Mouse (Mus musculus) heart, embryonic 11.5 days (tissue): ENCODE measurements around the gene Gm4881. TPM values are rescaled to one million over a fixed set of nuclear protein-coding genes. Genes with fewer than 3 reads are reported as not detected.

Experiments
- ATAC-seq: fragments of 200-750 bp; cut with Nextera tagmentation; replicated peaks from 2 replicates; pipeline ENCODE4 v1.8.0; 2017; ENCODE audit warnings: moderate library complexity; ENCODE audit not compliant: insufficient number of reproducible peaks, low FRiP score, low TSS enrichment
- H3K27ac ChIP-seq: fragments of 300-500 bp; sonication (generic); 2 replicates; pipeline ENCODE4 v1.5.1; 2014; ENCODE audit warnings: mild to moderate bottlenecking, low read depth, low read length
- H3K27me3 ChIP-seq: fragments of 300-500 bp; sonication (generic); 2 replicates; pipeline ENCODE4 v1.6.1; 2014; ENCODE audit warnings: mild to moderate bottlenecking, low read length, mixed read lengths; ENCODE audit not compliant: control insufficient read depth, insufficient read depth
- H3K36me3 ChIP-seq: fragments of 300-500 bp; sonication (generic); 2 replicates; pipeline ENCODE4 v1.6.1; 2014; ENCODE audit warnings: mild to moderate bottlenecking, low read length, moderate library complexity, mixed read lengths; ENCODE audit not compliant: control insufficient read depth, insufficient read depth
- H3K4me1 ChIP-seq: fragments of 300-500 bp; sonication (generic); 2 replicates; pipeline ENCODE4 v1.6.1; 2014; ENCODE audit warnings: low read length; ENCODE audit not compliant: control insufficient read depth, insufficient read depth
- H3K4me2 ChIP-seq: fragments of 300-500 bp; sonication (generic); 2 replicates; pipeline ENCODE4 v1.6.1; 2014; ENCODE audit warnings: mild to moderate bottlenecking, moderate library complexity
- H3K4me3 ChIP-seq: fragments of 300-500 bp; sonication (generic); 2 replicates; pipeline ENCODE4 v1.5.1; 2014; ENCODE audit warnings: low read depth, low read length
- H3K9ac ChIP-seq: fragments of 300-500 bp; sonication (generic); 2 replicates; pipeline ENCODE4 v1.6.1; 2014; ENCODE audit warnings: mild to moderate bottlenecking, low read depth, low read length, moderate library complexity
- H3K9me3 ChIP-seq: fragments of 300-500 bp; sonication (generic); replicated peaks from 2 replicates; pipeline ENCODE4 v1.6.1; 2016; ENCODE audit warnings: low read length; ENCODE audit not compliant: control insufficient read depth
- WGBS: fragments of 180-500 bp; shearing (Covaris S2); extraction: QIAGEN DNeasy Blood & Tissue Kit; methylation state at CpG from one replicate; pipeline ENCODE4 v1.1.7; 2014; ENCODE audit not compliant: insufficient replicate concordance; 5-methylcytosine and 5-hydroxymethylcytosine counted together
- polyA plus RNA-seq: library from polyadenylated mRNA; unstranded; fragments of >200 nt; fragmentation: Nextera tagmentation; extraction: Ambion mirVana; gene quantifications from 2 replicates; pipeline ENCODE4 v1.2.1, GENCODE M21; 2014

Gm4881 gene
- polyA plus RNA-seq, 1 experiment from 2014 or later = not detected

DNA sequence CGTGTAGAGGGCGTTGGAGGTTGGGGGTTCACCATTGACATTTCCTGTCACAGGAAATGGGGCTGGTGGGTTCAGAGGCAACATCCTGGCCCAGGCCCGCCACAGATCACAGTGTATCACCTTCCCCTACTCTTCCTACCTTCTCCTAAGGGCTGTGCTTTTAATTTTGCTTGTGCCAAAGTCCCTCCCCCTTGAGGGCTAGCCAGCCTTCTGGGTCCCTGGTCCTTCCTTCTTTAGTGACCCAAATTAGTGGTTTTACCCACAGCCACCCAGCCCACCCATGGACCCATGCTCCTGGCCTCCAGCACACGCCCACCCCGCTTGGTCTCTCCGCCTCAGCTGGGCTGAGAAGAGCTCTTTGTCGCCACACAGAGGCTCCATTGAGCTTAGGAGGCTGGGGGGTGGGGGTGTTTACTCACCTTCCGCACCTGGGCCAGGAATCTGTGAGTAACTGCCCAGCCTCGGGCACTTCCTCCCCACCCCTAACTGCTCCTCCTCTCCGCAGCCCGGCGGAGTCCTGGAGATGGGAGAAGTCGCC, 37.0 kb downstream of the Gm4881 start:
- H3K9ac ChIP-seq = no peak overlapping the region
- peak overlapping the region; percentile 15; the same call in 1 of the 2 replicates for H3K4me2 ChIP-seq
- H3K4me1 ChIP-seq = peaks cover 31% of the 10 kb centered on the region
- no peaks in the 10 kb centered on the region for H3K9me3 ChIP-seq
- no peak overlapping the region for H3K27ac ChIP-seq
- no peaks in the 10 kb centered on the region for H3K36me3 ChIP-seq
- H3K27me3 ChIP-seq = no peaks in the 10 kb centered on the region
- no peak for ATAC-seq
- H3K4me3 ChIP-seq = no peak overlapping the region
- WGBS = 29% methylated on average over 13 of the region's 13 CpGs

DNA sequence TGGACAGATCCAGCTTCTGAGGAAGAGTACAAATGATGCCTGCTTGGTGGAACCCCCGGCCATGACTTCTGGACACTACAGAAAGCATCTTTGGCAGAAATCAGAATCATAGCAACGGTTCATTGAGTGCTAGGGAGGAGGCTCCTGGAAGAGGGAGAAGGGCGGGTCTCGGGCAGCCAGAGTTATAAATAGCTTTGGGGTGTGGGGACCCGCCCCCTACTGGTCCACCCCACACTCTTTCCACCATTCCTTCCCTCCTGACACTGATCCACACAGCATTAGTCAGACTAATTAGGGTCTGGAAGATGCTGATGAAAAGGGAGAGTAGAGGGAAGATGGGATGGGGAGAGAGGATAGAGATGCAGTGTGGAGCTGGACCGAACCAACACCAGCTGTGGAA, 37.7 kb downstream of the Gm4881 start:
- 18% methylated on average over 6 of the region's 6 CpGs for WGBS
- H3K36me3 ChIP-seq = no peaks in the 10 kb centered on the region
- no peaks in the 10 kb centered on the region for H3K27me3 ChIP-seq
- no peak for ATAC-seq
- H3K4me2 ChIP-seq = peak overlapping the region; percentile 15
- no peak overlapping the region for H3K4me3 ChIP-seq
- H3K4me1 ChIP-seq = peaks cover 37% of the 10 kb centered on the region
- H3K27ac ChIP-seq = no peak overlapping the region
- no peak overlapping the region for H3K9ac ChIP-seq
- no peaks in the 10 kb centered on the region for H3K9me3 ChIP-seq

DNA sequence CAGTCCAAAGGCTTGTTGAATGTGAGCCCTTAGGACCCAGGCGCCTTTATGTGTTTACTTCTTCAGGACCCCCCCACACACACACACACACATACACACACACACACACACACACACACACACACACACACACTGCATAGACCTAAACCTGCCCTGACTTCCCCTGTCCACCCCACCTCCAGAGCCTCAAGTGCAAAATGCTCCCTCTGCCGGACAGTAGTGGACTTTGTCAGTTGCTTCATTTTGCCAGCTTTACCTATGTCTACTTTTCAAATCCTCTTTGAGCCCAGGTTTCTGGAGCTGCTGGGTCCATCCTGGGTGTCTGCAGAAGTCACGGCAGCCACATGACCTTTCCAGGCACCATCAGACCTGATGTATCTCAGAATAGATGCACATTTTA, 39.4 kb downstream of the Gm4881 start:
- WGBS = 9% methylated on average over 3 of the region's 3 CpGs
- Histone ChIP-seq H3K9me3 (no peaks in the 10 kb centered on the region), H3K27ac (peak overlapping the region; percentile 62), H3K9ac (peak overlapping the region; percentile 79), H3K36me3 (no peaks in the 10 kb centered on the region), H3K4me2 (peak overlapping the region; percentile 75), H3K4me3 (peak overlapping the region; percentile 77), H3K27me3 (no peaks in the 10 kb centered on the region), H3K4me1 (peaks cover 37% of the 10 kb centered on the region)
- ATAC-seq = no peak

DNA sequence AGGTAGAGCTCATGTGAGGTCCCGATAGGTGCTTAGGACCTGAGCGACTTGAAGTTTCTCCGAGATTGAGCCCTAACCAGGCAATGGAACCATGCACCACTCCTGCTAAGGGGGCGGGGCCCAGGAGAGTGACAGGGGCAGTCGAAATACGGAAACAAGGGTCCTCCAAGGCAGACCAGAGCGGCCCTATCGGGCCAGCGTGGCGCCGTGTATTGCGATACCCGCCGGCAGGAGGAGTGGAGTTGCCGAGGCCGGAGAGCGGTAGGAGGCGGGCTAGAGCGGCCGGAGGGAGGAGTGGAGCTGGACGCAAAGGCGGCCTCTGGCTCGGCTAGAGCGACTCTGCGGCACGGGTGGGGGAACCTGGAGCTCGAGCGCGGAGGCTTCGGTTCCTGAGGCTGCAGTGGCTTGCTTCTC, 40.2 kb downstream of the Gm4881 start:
- no peaks in the 10 kb centered on the region for H3K36me3 ChIP-seq
- peak; percentile 93 for ATAC-seq
- H3K9ac ChIP-seq = peak overlapping the region; percentile 86
- no peaks in the 10 kb centered on the region for H3K27me3 ChIP-seq
- peak overlapping the region; percentile 75 for H3K4me2 ChIP-seq
- H3K9me3 ChIP-seq = no peaks in the 10 kb centered on the region
- H3K27ac ChIP-seq = peak overlapping the region; percentile 62
- H3K4me3 ChIP-seq = peak overlapping the region; percentile 77
- WGBS = under 1% methylated on average over 30 of the region's 30 CpGs
- H3K4me1 ChIP-seq = peaks cover 37% of the 10 kb centered on the region

DNA sequence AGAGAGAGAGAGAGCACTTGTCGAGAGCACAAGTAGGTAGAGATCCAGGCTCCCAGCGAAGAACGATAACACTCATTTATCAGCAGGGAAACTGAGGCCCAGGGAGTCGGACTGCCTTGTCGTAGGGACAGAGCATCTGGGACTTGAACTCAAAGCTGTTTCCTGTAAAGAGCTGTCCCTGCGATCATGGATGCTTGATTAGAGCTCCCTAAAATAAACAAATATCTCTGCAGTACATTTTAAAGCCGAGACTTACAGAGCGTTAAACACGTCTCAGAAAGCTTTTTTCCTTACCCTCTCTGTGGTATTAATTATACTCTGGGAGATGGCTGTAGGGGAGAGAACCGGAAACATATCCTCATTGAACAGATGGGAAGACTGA, 40.9 kb downstream of the Gm4881 start:
- no peak for ATAC-seq
- Histone ChIP-seq H3K4me1 (peaks cover 37% of the 10 kb centered on the region), H3K4me2 (peak overlapping the region; percentile 75), H3K27ac (peak overlapping the region; percentile 91), H3K36me3 (no peaks in the 10 kb centered on the region), H3K9me3 (no peaks in the 10 kb centered on the region), H3K4me3 (peak overlapping the region; percentile 77), H3K9ac (peak overlapping the region; percentile 86), H3K27me3 (no peaks in the 10 kb centered on the region)
- WGBS = 29% methylated on average over 10 of the region's 10 CpGs

DNA sequence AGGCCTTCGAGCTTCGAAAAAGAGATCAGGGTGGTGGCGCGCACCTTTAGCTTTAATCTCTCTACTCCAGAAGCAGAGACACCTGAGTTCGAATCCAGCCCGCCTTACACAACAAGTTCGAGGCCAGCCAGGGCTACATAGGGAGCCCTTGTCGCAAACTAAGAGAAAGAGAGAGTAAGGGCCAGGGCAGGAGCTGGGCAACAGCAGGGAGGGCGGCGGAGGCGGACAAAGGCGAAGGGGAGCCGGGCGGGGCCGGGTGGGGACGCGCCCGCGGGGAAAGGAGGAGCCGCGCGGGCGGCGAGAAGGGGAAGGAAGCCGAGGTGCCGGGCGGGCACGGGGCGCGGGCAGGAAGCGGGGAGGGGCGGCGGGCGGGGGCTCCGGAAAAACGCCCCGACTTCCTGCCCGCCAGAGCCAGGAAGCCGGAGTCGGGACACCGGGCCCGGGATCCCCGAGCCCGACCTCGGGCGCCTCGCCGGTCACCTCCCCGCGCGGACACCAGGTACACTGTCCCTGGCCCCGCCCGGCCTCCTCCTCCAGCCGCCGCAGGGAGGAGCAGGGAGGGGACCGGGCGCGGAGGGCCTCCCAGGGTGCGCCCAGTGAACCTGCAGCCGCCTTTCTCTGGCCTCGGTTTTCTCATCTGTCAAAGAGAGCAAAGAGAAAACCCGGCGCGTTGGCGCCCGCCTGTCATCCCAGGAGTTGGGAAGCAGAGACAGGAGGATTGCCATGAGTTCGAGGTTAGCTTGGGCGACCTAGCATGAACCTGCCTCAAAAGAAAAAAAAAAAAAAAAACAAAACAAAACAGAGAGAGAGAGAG, 41.5 kb downstream of the Gm4881 start, which contains the start of gene Arhgef1:
TSS of gene Arhgef1 (plus strand) at position 283 of the 814 bp plus-strand sequence.
- Histone ChIP-seq H3K9ac (peak within 1 kb of the TSS; percentile 86), H3K4me1 (peaks cover 37% of the 10 kb centered on the region), H3K27ac (peak within 1 kb of the TSS; percentile 91), H3K4me2 (peak within 1 kb of the TSS; percentile 75), H3K4me3 (peak within 1 kb of the TSS; percentile 77), H3K9me3 (no peaks in the 10 kb centered on the region), H3K27me3 (no peaks in the 10 kb centered on the region), H3K36me3 (no peaks in the 10 kb centered on the region)
- ATAC-seq = peak; percentile 41
- WGBS = 5% methylated on average over 48 of the region's 68 CpGs

DNA sequence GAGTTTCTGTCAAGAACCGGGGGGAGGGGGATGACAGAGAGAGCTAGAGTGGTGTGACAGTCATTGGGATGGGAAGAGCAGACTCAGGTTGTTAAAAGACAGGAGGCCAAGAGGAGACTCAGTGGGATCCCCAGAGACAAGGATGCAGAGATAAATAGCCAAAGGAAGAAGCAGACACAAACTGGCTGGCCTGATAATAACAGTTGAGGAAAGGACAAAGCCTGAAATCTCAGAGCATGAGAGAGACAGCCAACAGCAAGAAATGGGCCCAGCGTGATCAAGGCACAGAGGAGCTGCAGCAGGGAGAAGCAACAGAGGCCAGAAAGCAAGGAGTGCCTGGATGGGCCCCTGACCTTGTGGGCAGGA, 42.0 kb downstream of the Gm4881 start:
- Histone ChIP-seq H3K4me1 (peaks cover 32% of the 10 kb centered on the region), H3K27ac (peak overlapping the region; percentile 91), H3K27me3 (no peaks in the 10 kb centered on the region), H3K4me2 (peak overlapping the region; percentile 75), H3K9me3 (no peaks in the 10 kb centered on the region), H3K9ac (peak overlapping the region; percentile 86), H3K36me3 (no peaks in the 10 kb centered on the region), H3K4me3 (peak overlapping the region; percentile 77)
- ATAC-seq = no peak
- 44% methylated on average over 2 of the region's 2 CpGs for WGBS

DNA sequence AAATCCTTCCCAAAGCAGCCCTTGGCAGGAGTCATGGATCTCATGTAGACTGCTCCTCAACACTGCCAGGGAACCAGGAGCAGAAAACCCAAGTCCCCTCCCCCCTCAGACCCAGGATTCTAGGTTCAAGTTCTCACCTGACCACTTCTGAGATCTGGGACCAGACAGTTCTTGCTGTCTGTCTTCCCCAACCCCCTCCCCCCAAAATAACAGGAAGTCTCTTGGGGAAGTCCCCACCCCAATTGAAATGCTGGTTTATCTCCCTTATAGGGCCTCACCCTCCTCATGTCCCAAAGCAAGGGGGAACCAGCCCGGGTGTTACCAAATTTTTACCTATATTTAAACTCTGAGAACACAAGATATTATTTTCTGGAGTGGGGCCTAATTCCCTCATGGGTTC, 42.5 kb downstream of the Gm4881 start:
- H3K27me3 ChIP-seq = no peaks in the 10 kb centered on the region
- H3K4me3 ChIP-seq = no peak overlapping the region; the same call in 1 of the 2 replicates
- no peaks in the 10 kb centered on the region for H3K9me3 ChIP-seq
- H3K4me1 ChIP-seq = peaks cover 28% of the 10 kb centered on the region
- H3K36me3 ChIP-seq = no peaks in the 10 kb centered on the region
- 43% methylated on average over 1 of the region's 1 CpGs for WGBS
- H3K4me2 ChIP-seq = peak overlapping the region; percentile 75
- H3K27ac ChIP-seq = peak overlapping the region; percentile 91; the same call in 1 of the 2 replicates
- no peak overlapping the region for H3K9ac ChIP-seq
- ATAC-seq = no peak
